Mouse (Mus musculus): ENCODE measurements at regions not wholly inside any gene's neighbourhood (a gene's known extent, or its start where the extent isn't known, plus 50 kb on each side); places are given as distances from the start of the nearest gene placed in this dataset.
A peak's percentile ranks its signal among the peaks of the same experiment; 100 is the strongest.
"Not testable (repeated sequence)": the region's sequence is repeated elsewhere in the genome, so short reads cannot be mapped to it uniquely, and the experiment has no call there.

DNA sequence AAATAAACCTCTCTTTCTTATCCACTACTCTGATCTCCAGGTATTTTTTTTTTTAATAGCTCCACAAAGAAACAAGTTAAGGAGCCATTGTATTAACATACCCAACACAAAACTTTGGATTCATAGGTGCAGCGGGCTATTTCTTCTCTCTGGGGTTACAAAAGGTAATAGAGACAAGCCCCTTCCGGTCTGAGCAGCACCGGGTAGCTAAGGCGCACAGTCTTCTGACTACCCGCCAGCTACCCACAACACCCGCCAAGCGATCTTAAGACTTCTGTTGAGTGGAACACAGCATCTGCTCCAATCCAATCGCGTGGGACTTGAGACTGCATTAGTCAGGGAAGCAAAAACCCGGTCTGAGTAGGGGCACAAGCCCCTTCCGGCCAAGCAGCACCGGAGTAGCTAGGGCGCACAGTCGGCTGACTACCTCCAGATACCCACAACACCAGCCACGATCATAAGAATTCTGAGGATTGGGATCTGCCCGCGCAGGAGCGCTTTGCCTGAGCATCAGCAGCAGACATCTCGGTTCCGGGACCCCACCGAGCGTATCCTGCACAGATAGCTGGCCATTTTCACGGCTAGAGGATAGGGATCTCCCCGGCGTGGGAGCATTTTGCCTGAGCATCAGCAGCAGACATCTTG lies 2463.9 kb downstream of the Gm37988 start:
- H3K27me3 ChIP-seq (replicated peaks); H3K9me3 ChIP-seq; H3K36me3 ChIP-seq (replicated peaks; ENCODE audit: low read length); H3K4me3 ChIP-seq (replicated peaks); H3K4me1 ChIP-seq: not testable (repeated sequence)

DNA sequence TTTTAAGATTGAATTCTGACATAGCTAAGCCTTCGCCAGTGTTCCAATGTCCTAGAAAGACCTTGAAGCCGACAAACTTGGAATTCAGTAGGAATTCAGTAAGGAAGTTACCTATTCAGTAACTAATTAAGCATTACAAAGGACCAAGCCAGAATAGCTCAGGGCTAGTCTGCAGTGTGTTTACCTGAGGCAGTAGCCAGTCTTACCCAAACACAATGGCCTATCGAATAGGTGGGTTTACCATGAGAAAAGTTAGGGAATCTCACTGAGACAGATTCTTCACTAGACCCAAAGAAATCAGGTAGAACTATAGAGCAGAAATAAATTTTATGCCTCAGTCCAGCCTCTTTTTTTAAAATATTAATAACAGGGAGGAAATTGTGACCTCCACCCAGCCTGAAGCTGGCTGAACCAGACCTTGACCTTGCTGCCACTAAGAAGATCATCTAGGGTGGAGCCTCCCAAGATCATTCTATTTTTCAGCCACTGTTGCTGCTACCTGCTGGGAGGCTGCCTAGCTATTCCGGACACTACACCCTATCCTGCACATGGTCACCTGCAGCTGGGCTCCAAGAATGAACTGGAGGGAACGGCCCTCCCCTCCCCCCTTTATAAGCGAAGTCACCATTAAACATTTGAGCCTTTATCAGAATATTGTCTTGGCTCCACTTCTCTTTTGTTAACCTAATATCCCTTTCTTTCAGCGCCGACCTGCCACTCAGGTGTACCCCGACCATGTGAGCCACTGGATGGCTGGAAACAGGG lies 2491.4 kb downstream of the Gm37988 start:
- not testable (repeated sequence) for H3K9me3 ChIP-seq; H3K27me3 ChIP-seq (replicated peaks); H3K36me3 ChIP-seq (replicated peaks; ENCODE audit: low read length); H3K4me3 ChIP-seq (replicated peaks); H3K4me1 ChIP-seq

- Histone ChIP-seq H3K9me3 (peaks cover 11% of the 10 kb centered on the region), H3K27me3 (replicated peaks) (peaks cover 5% of the 10 kb centered on the region), H3K4me1 (peaks cover 17% of the 10 kb centered on the region), H3K36me3 (replicated peaks; ENCODE audit: low read length) (no peaks in the 10 kb centered on the region), H3K4me3 (replicated peaks) (peak overlapping the region; percentile 44)
- no peak for TF ChIP-seq FLI1 (IDR thresholded peaks at IDR 0.05; ENCODE audit: low read length)
These were observed 2501.4 kb downstream of the Gm37988 start for GRCm38 (mm10) chr1:7308952-7309617.

DNA sequence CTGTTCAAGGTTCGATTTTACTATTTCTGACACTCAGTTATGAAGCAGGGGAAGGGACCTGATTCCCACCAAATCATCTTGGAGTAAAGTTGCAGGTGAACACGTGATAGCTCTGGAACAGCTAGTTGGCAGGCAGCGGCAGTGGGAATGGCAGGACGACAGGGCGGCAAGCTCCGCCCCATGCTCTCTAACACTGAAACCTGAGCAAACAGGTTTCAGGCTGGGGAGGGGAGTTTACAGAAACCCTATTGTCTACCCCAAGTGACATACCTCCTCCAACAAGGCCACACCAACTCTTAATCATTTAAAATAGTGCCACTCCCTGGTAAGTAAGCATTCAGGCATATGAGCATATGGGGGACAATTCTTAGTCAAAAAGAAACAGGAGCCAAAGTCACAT lies 2504.7 kb downstream of the Gm37988 start:
- Histone ChIP-seq H3K9me3 (peaks cover 11% of the 10 kb centered on the region), H3K4me1 (peaks cover 17% of the 10 kb centered on the region)
- H3K4me3 ChIP-seq (replicated peaks), result not testable (repeated sequence)

DNA sequence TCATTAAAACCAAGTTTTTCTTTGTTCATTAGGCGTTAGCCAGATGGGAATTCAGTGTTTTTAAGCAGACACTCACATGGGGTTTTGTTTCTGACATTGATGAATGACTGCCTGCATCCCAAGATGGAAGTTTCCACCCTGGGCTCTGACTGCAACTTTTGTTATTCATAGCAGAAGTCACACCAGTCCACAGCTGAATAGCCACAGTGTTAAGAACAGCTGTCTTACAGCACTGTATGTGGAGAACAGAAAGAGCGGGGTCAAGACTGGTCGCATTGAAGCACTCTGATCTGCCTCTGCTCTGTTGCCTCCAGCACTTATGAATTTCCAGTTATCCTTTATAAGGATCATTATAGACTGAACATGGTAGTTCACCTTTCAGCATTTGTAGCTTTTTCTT lies 2505.8 kb downstream of the Gm37988 start:
- peaks cover 11% of the 10 kb centered on the region for H3K4me1 ChIP-seq
- no peak overlapping the region for H3K4me3 ChIP-seq (replicated peaks)
- peaks cover 5% of the 10 kb centered on the region for H3K27me3 ChIP-seq (replicated peaks)
- H3K9me3 ChIP-seq, result peaks cover 6% of the 10 kb centered on the region; the same call in 1 of the 2 replicates
- no peak for TF ChIP-seq FLI1 (IDR thresholded peaks at IDR 0.05; ENCODE audit: low read length)
- no peak for TF ChIP-seq GATA1 (IDR thresholded peaks at IDR 0.05; ENCODE audit: borderline replicate concordance, low read length)
- no peaks in the 10 kb centered on the region for H3K36me3 ChIP-seq (replicated peaks; ENCODE audit: low read length)

More for the DNA sequence above, 2504.7 kb downstream of the Gm37988 start:
- H3K27me3 ChIP-seq (replicated peaks); H3K36me3 ChIP-seq (replicated peaks; ENCODE audit: low read length): not testable (repeated sequence)

- TF ChIP-seq FLI1 (IDR thresholded peaks at IDR 0.05; ENCODE audit: low read length) (no peak), GATA1 (IDR thresholded peaks at IDR 0.05; ENCODE audit: borderline replicate concordance, low read length) (no peak)
- Histone ChIP-seq H3K4me3 (replicated peaks) (no peak overlapping the region), H3K27me3 (replicated peaks) (no peaks in the 10 kb centered on the region), H3K36me3 (replicated peaks; ENCODE audit: low read length) (no peaks in the 10 kb centered on the region), H3K4me1 (no peaks in the 10 kb centered on the region; the same call in 1 of the 2 replicates), H3K9me3 (no peaks in the 10 kb centered on the region)
These were observed 2511.2 kb downstream of the Gm37988 start for GRCm38 (mm10) chr1:7318850-7319249.

DNA sequence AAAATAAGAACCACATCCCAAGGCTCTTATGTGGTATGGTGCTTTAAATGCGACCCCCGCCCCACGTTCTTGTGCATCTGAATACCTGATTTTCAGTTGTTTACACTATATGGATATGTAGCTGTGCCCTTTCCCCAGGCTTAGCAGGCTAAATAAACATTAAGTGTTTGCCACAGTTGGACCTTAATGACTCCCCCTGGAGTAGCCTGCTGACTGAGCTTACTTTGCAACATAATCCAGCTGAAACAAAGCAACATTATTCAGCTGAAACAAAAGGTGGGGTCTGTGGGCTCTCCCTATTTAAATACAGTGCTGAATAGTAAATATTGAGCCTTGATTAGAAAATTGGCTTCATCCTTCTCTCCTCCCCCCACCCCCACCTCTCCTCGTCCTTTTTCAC lies 2511.6 kb downstream of the Gm37988 start:
- no peaks in the 10 kb centered on the region for H3K27me3 ChIP-seq (replicated peaks)
- no peaks in the 10 kb centered on the region for H3K9me3 ChIP-seq
- no peaks in the 10 kb centered on the region; the same call in 1 of the 2 replicates for H3K4me1 ChIP-seq
- no peak overlapping the region for H3K4me3 ChIP-seq (replicated peaks)
- no peaks in the 10 kb centered on the region for H3K36me3 ChIP-seq (replicated peaks; ENCODE audit: low read length)
- TF ChIP-seq GATA1 (IDR thresholded peaks at IDR 0.05; ENCODE audit: borderline replicate concordance, low read length) (no peak), FLI1 (IDR thresholded peaks at IDR 0.05; ENCODE audit: low read length) (no peak)
